Mouse (Mus musculus): ENCODE results near the gene Mief1.

The Mief1 gene

DNA sequence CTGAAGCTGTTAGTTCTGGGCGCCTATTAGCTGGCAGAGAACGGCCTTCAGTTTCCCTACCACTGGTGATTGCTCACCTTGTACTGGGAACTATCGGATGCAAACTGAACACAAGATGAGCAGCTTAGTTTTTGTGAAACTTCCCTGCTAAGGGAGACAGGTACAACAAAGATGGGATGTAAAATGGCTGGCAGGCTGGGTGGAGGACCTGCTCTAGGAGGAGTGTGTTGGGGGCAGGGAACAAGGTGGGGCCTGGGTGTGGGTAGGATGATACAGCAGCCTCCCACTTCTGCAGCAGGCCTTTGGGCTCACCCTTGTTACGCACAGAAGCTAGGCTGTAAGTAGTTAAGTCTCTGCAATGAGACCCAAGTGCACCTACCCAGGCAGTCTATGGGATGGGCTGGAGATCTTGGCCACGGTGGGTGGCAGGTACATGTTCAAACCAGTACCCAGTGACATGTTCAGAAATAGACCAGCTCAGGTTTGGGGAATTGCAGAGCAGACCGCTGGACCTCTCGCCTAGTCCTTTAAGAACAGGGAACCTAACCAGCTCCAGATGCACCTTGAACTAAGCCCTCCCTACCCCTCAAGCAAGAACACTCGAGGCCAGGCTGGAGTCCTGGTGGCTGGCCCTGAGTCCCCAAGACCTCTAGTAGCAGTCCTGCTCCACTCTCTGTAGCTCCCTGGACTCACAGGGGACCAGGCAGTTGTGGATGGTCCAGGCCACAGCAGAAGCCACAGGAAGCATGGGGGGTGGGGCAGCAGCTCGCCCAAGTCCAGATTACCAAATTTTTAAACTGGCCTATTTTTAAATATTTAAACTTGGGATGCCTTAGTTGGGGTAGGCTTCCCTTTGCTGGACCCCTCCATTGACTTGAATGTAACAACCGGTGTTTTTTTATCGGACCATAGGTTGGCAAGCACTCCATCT, 24.7 kb downstream of the Mief1 start:
- in situ Hi-C loops (cut with MboI, MseI): loop anchor here (10.0 to 25.0 kb wide), 2 partner anchors 1329 to 1546 kb away; partner anchors contain the start of genes Ep300 (in 1 of the 2) and Tef (in 1 of the 2)

DNA sequence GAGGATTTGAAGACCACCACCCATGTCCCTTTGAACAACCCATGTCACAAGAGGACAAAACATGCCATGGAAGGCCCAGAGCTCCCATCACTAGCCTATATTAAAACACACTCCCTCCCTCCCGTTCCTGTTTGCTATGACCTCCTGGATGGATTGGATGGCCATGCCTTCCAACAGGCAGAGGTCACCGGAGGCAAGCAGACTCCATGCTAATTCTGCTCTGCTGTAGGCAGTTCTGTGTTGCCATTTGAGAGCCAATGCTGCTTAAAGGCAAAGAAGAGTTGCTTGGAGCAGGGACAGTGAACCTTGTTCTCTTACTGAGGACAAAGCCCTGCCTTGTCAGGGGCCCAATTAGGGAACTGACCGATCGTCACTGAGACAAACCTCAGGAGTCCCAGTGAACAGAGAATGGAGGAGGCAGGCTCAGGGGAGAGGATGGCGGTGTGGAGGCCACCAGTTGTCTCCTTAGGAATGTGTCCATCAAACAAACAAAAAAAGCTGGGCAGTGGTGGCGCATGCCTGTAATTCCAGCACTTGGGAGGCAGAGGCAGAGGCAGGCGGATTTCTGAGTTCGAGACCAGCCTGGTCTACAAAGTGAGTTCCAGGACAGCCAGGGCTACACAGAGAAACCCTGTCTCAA, 25.7 kb downstream of the Mief1 start:
- in situ Hi-C loops (cut with MboI, MseI): loop anchor here (10.0 to 25.0 kb wide), 3 partner anchors 1328 to 1585 kb away; partner anchors contain the start of genes Ep300 (in 1 of the 2) and Tef (in 1 of the 2)

DNA sequence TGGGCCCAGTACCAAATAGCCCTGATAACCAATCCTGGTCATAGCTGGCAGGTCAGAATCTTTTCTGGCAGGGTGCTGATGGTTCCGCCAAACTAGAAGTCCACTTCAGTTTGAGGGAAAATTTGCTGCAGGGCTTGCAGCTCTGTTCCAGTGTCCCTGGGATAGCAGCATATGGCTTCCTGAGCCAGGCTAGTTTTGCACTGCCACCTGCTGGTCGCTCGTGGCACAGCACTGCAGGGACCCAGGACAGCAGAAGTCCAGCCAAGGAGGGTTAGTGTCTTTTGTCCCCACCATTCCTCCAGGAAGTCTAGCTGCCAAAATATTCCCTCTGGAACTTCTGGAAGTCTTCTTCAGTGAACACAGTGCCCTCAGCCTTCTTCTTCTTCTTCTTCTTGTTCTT, 26.9 kb downstream of the Mief1 start:
- in situ Hi-C loops (cut with MboI, MseI): loop anchor here in 1 of 2 experiments (10.0 to 25.0 kb wide), 2 partner anchors 1327 to 1584 kb away; partner anchors contain the start of gene Ep300

DNA sequence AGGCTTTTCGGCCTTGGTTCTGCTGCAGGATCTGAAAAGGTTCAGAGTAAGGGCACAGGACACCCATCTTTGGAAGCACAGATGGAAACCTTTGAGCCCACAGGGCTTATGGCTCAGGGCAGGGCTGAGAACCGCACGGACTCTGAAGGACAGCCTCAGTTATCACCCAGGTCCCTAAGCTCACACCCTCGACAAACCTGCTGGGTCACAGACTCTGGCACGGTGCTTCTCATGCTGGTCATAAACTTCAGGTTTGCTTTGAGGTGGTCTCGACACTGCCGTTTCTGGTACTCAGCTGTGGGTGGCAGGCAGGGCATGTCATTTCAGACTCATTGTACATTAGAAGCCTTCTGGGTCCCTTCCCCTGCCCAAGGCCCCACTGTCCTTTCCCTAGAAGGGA, 27.3 kb downstream of the Mief1 start:
- in situ Hi-C loops (cut with MboI, MseI): loop anchor here in 1 of 2 experiments (10.0 to 25.0 kb wide), 2 partner anchors 1326 to 1584 kb away; partner anchors contain the start of gene Ep300

DNA sequence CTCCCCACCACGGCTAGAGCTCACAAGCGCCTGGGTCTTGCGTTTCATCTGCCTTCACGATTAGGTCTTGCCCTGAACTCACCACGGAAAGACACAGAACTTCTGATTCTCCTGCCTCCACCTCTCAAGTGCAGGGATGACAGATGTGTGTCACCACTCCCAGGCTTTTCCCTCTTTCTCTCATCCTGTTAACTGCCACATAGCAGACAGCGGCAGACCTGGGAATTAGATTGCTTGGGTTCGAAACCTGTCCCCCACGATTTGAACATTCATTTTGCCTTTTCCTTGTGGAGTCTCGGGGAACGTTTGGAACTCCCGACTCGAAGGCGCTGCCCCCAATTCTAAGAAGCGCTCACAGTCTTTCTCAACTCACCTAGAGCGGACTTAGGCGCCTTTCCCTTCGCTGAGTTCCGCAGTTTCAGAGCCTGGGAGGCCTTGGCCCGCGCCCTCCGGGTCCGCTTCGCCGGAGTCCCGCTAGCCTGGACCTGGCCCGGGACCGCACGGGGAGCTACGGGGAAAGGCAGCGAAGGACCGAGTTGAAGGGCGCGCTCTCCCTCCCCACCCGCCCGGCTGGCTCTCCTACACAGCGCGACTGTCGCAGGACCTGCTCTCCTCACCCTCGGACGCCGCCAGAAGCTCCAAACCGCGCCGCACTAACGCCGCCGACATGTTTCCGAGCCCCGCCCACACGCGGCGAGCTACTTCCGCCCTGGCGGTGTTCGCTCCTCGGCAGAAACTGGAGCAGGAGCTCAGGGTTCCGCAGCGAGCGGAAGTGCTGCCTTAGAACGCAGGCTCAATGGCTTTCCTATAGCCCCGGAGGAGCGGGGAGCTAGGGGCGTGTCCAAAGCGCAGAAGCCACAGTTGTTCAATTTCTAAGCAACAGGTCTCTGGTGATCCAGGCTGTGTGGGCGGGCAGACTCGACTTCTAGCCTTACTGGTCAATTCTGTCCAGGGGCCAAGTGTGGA, 30.1 kb downstream of the Mief1 start, which contains the start of gene Rps19bp1:
Rps19bp1 (minus strand) TSS at position 706 of the 966 bp plus-strand sequence.
- in situ Hi-C loops (cut with MboI, MseI): loop anchor here in 1 of 2 experiments (10.0 to 25.0 kb wide), 2 partner anchors 1323 to 1581 kb away; partner anchors contain the start of gene Ep300

DNA sequence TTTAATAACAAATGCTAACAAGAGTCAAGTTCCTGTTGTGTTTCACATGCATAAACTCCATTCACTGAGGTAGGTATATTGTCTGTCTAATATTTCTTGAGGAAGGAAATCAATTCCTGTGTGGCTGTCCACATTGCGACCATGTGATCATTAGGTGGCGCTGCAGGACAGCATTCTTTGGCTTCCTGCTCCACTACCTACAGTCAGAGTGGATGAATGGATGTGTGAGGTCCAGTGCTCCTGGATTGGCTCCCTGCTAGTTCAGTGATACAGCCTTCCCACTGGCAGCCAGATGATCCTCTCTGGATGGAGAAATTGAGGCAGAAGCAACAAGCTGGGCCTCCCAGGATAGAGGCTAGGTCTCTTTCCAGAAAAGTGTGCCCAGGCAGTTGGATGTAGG, 32.5 kb downstream of the Mief1 start:
- in situ Hi-C loops (cut with MboI, MseI): loop anchor here (5.0 to 25.0 kb wide), 3 partner anchors 49 to 1579 kb away; partner anchors contain the start of gene Ep300 (in 1 of the 2)

DNA sequence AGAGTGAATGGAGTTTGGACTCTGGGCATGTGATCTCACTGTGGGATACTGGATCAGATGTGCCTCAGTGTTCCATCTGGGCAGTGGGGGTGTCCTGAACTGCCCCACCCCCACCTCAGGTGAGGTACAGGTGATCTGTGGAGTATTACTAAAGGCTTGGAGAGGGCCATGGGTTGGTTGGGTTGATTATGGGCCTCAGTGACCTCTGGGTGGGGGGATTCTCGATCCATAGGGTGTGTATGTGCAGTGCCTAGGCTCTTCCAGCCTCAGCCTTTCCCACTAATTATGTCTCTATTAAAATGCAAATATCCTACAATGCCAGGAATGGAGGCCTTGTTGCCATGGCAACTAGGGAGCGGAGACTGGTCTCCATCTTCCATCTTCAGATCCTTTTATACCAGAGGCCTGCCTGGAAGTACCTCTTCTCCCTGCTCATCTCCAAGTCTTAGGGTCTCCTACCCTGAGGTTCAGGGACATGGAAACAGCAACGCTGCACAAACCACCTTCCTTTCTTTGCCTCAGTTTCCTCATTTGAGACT, 38.1 kb downstream of the Mief1 start:
- in situ Hi-C loops (cut with MboI, MseI): loop anchor here in 1 of 2 experiments (25.0 kb wide), 1 partner anchor 1315 kb away; the partner anchor contains the start of gene Ep300

DNA sequence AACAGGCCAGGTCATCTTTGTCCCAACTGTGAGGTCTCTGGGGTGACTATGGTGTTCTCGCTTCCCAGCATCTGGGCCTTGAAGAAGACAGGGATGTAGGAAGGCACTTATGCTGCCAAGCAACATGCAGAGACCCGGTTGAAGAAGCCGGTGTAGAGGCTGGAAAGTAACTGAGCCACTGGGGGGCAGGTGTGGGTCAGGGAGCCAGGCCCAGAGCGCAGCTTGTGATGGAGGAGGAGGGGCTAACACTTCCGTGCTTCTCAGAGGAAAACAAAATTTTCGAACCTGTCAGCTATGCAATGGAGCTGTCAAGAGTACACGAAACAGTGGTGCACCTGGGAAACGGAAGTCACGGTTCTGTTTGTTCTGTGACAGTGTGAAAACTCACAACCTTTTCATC, 43.3 kb downstream of the Mief1 start:
- in situ Hi-C loops (cut with MboI, MseI): no loop called here

DNA sequence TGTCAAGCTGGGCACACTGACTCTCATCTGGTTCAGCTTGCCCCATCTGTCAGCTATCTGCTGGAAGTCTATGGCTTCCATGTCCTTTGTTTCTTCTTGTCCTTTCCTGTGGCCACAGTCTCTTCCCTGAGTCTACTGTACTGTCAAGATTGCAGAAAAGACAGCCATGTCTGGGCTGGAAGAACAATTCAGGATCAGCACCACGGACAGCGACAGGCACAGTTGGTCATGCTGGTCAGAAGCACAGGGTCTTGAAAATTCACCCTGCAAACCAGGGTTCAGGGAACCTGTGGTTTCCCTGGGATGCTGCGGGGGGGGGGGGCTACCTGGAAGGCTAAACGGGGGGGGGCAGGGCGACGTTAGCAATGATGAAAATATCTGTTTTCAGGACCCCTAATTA, 43.8 kb downstream of the Mief1 start:
- in situ Hi-C loops (cut with MboI, MseI): no loop called here

DNA sequence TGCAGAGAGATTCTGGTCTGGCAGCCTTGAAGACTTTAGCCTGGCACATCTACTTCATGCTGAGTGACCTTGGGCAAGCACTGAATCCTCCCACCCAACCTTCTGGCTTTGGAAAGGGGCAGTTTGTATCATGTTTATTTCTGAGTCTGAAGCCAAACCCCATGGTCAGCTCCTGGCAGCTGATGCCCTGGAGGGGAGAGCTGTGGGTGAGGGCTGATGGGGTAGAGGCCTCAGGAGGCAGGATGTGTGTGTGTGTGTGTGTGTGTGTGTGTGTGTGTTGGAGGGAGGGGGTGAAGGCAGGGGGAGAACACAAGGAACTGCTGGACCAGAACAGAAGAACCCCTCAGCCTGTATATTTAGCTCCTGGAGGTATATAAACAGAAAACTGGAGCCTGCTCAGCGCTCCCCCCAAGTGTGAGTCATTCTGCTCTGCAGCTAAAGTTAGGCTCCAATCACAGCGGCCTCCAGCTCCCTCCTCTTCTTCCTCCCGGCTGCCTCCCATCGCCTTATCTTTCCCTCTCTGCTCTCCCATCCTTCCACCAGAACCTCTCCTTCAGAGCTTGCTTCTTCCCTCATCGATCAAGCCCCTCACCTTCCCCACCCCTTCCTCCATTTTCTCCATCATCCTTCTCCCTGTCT, 44.4 kb downstream of the Mief1 start:
- in situ Hi-C loops (cut with MboI, MseI): no loop called here

DNA sequence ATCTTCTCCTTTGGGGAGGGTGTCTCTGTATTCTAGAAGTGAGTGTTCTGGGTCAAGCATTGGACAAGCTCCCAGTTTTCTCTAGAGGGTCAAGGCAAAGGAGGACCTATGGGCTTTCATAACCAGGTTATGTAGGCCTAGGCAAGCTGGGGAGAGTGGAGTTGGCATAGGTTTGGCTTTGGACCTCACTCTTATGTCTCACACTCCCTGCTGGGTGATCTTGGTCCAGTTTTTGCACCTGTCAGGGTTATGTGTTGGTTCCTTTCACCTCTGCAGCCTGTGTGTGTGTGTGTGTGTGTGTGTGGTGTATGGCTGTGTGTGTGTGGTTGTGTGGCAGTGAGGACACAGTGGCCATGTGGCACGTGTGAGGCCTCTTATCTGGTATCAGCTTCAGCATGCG, 45.2 kb downstream of the Mief1 start:
- in situ Hi-C loops (cut with MboI, MseI): no loop called here

DNA sequence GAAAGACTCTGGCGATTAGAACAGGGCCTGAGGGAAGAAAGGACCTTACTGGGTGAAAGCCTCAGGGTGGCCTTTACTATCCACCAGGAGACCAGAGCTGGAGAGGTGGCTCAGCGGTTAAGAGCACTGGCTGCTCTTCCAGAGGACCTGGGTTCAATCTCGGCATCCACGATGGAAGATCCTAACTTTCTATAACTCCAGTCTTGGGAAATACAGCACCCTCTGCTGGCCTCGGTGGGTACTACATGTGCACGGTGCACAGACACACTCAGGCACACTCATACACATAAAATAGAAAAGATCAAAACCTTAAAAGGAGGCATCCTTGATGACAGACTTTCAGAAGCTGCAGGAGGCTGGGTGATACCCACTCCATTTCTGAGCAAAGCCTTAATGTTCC, 46.8 kb downstream of the Mief1 start:
- in situ Hi-C loops (cut with MboI, MseI): loop anchor here (5.0 kb wide), 2 partner anchors 402 to 417 kb away; no protein-coding TSS in a partner anchor

DNA sequence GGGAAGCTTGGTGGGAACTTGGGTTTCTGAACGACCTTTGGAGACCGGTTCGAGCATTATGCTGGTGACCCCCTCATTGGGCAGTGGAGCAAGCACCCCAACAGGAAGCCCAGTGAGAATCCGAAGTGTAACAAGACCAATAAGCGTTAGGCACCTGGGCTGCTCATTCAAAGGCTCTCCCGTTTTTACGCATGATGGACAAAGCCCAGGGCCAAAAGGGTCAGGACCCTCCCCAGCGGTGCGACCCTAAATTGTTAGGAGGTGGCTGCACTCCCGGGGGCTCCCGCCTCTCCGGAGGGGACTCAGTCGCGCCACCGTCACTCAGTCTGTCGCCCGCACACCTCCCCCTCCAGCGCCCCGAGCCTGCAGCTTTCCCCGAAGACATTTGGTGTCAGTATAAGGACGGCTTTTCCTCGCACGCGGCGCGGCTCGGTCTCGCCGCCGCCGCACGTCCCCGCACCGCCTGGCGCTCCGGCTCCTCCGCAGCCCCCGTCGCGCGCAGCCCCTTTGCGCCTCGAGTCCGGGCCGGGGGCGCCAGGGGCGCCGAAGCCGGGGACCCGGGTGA, 53.1 kb downstream of the Mief1 start, which contains the start of gene Cacna1i:
Cacna1i (plus strand) TSS at position 388 of the 565 bp plus-strand sequence.
- in situ Hi-C loops (cut with MboI, MseI): no loop called here

DNA sequence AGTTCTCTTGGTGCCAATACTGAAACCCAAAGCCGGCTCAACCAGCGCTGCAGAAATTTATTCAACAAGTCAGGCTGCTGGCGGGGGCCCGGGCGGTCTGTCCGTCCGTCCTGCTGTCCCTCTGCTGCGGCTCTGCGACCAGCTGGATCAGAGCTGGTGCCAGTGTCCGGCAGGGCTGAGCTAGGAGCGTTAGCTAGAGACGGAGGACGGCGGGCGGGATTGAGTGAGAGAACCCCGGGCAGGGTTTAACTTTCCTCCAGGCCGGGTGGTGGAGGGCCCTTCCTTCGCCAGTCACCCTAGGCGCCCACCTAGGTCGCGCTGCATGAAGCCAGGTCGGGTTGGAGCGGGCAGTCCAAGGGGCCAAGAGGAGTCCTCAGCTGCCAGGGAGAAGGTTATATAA, 54.2 kb downstream of the Mief1 start:
- in situ Hi-C loops (cut with MboI, MseI): no loop called here

DNA sequence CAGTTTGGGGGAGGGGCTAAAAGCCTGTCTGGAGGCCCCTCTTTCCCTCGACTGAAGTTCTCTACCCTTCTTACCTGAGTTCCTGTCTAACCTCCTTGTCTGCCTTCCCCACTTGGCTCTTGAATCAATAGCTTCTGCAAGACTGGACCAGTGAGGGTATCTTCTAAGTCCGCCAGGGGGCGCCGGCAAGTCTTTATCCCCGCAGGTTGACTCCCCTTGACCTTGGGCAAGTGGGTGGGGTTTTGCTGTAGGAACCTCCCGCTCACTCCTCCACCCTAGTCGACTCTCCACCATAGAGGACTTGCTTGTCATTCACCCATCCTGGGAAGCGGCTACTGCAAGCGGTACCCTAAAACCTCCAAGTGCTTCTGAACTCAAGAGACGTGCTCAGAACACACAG, 55.6 kb downstream of the Mief1 start:
- in situ Hi-C loops (cut with MboI, MseI): no loop called here

DNA sequence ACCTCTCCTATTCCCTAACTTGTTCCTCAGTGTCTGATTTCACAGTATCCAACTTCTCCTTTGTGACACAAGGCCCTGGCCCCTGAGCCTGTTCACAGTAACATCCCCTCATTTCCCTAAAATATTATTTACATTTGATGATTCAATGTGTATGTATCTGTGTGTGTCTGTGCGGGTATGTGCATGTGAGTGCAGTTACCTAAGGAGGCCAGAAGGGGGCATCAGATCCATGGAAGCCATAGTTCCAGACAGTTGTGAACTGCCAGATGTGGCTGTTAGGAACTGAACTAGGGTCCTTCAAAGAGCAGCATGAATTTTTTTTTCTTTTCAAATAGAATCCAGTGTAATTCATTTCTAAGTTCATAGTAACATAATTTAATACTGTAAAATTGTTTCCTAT, 63.3 kb downstream of the Mief1 start:
- in situ Hi-C loops (cut with MboI, MseI): loop anchor here (5.0 kb wide), 2 partner anchors 400 to 570 kb away; no protein-coding TSS in a partner anchor
